Mouse (Mus musculus) midbrain, embryonic 15.5 days (tissue): ENCODE measurements at regions not wholly inside any gene's neighbourhood (a gene's known extent, or its start where the extent isn't known, plus 50 kb on each side); places are given as distances from the start of the nearest gene placed in this dataset.

Experiments used
- ATAC-seq: fragments of 200-750 bp; cut with Nextera tagmentation; replicated peaks from 2 replicates; pipeline ENCODE4 v1.8.0; 2017; ENCODE audit warnings: moderate TSS enrichment
- H3K27ac ChIP-seq: fragments of 300-500 bp; sonication (generic); 2 replicates; pipeline ENCODE4 v1.5.1; 2015; ENCODE audit warnings: mild to moderate bottlenecking, inconsistent platforms
- H3K27me3 ChIP-seq: fragments of 300-500 bp; sonication (generic); replicated peaks from 2 replicates; pipeline ENCODE4 v1.6.1; 2015; ENCODE audit warnings: inconsistent platforms
- H3K36me3 ChIP-seq: fragments of 300-500 bp; sonication (generic); replicated peaks from 2 replicates; pipeline ENCODE4 v1.6.1; 2015; ENCODE audit warnings: inconsistent platforms
- H3K4me1 ChIP-seq: fragments of 300-500 bp; sonication (generic); 2 replicates; pipeline ENCODE4 v1.6.1; 2015; ENCODE audit warnings: inconsistent platforms
- H3K4me2 ChIP-seq: fragments of 300-500 bp; sonication (generic); 2 replicates; pipeline ENCODE4 v1.6.1; 2015; ENCODE audit warnings: inconsistent platforms, mild to moderate bottlenecking, moderate library complexity
- H3K4me3 ChIP-seq: fragments of 300-500 bp; sonication (generic); 2 replicates; pipeline ENCODE4 v1.5.1; 2015; ENCODE audit warnings: mild to moderate bottlenecking, inconsistent platforms
- H3K9ac ChIP-seq: fragments of 300-500 bp; sonication (generic); 2 replicates; pipeline ENCODE4 v1.6.1; 2015; ENCODE audit warnings: mild to moderate bottlenecking, inconsistent platforms
- H3K9me3 ChIP-seq: fragments of 300-500 bp; sonication (generic); 2 replicates; pipeline ENCODE4 v1.6.1; 2016; ENCODE audit warnings: inconsistent platforms
- WGBS: fragments of 180-500 bp; shearing (Covaris S2); methylation state at CpG from one replicate; pipeline ENCODE4 v1.1.7; 2015; ENCODE audit warnings: mixed read lengths; 5-methylcytosine and 5-hydroxymethylcytosine counted together

DNA sequence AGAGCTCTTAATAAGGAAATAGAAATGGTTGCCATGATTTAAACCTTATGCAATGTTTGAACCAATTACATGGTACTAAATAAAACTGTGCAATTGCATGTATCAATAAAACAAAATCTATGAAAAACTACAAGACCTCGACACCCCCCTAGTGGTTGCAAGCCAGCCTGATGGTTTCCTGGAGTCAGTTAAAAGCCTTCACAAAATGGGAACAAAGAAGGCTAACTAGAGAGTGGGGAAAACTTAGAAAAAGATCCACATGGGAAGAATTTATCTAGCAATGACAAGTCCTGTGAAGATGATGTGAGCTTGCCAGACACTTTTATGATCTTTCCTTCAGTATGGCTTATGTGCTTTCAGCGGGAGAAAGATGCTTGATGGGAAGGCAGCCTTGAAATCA, 2926.3 kb upstream of the 5930422O12Rik start:
- Histone ChIP-seq H3K4me1 (no peaks in the 10 kb centered on the region), H3K27me3 (no peaks in the 10 kb centered on the region), H3K4me3 (no peak overlapping the region), H3K36me3 (no peaks in the 10 kb centered on the region), H3K9me3 (no peaks in the 10 kb centered on the region), H3K9ac (no peak overlapping the region), H3K4me2 (no peak overlapping the region), H3K27ac (no peak overlapping the region)
- 78% methylated on average over 2 of the region's 2 CpGs for WGBS
- ATAC-seq, result no peak

DNA sequence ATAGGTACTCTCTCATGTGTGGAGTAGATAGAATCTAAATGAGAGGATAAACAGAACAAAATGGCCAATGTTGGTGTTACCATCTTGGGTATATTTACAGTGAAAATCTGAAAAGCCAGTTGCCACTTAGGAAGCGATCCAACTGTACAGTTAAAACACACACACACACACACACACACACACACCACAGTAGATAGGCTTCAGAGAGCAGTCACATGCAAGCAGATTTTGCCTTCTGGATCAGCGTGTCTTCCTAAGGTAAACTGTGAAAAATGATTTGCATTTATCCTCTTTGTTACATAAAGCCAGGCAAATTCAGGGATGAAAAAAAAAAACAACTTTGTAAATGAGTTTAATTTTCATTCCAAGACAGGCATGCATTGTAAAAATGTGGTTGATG, 2917.2 kb upstream of the 5930422O12Rik start:
- Histone ChIP-seq H3K27ac (no peak overlapping the region), H3K9me3 (no peaks in the 10 kb centered on the region), H3K36me3 (no peaks in the 10 kb centered on the region), H3K4me3 (no peak overlapping the region), H3K4me2 (no peak overlapping the region), H3K27me3 (no peaks in the 10 kb centered on the region), H3K9ac (no peak overlapping the region), H3K4me1 (0 out of 2 replicates have a peak, but pooled peaks cover 2% of the 10 kb centered on the region)
- no peak for ATAC-seq
- WGBS, result 86% methylated on average over 2 of the region's 2 CpGs

DNA sequence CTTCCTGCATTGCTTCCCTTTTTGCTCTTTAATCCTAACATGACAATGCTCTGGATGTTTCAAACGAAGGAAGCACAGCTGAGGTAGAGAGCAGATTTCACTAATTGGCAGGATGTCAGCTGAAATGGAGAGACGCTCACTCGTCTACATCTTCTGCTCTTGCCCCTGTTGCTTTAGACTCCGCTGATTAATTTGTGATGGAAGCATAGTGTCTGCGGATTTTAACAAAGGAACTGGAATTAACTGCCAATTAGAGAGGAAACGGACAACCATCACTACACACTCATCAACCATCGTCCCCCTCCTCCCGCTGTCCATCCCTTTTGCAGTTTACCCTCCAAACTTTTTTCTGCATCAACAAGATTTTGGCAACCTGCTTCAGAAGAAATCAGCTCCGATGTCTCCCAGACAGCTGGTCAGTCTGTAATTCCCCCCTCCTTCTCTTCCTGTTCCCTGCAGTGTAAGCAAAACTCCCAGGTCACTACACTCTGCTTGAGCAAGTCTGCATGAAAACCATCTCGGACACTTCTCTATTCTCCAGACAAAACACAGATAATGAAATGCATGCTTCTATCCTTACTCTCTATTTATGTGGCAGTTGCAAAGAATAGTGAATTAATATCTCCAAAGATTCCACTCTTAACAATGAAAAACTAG, 2905.6 kb upstream of the 5930422O12Rik start:
- no peak for ATAC-seq
- Histone ChIP-seq H3K4me3 (no peak overlapping the region), H3K4me2 (0 out of 2 replicates have a peak overlapping the region, but pooled peaks have one; percentile 8), H3K4me1 (peaks cover 7% of the 10 kb centered on the region; the same call in 1 of the 2 replicates), H3K27ac (0 out of 2 replicates have a peak overlapping the region, but pooled peaks have one; percentile 2), H3K27me3 (no peaks in the 10 kb centered on the region), H3K9me3 (no peaks in the 10 kb centered on the region), H3K9ac (no peak overlapping the region), H3K36me3 (no peaks in the 10 kb centered on the region)
- 32% methylated on average over 10 of the region's 10 CpGs for WGBS

DNA sequence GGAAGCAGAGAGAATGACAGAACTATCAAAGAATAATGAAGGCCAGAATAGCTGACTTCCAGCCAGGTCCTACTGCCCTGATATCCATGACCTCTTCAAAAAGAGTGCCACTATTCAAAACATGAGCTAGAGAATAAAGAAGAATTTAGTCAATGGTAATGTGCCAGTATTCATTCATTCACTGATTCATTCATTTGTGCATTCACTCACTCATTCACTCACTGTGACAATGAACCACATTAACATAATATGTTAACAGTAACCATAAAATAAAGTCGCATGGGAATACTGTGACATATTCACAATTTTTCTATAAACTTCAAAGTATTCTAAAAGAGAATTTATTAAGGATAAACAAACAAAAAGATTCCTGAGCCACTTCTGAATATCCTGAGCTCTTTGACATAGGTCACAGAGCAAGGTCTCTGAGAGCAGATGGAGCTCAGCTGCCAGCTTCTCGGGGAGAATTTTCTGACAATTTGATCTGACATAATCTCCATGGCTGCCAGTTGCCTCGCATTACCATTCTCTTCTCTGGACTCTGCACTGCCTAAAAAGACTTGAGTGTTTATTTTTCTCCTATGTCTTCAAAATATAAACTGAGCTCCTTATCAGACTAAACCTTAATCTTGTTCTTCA, 2895.5 kb upstream of the 5930422O12Rik start:
- H3K27ac ChIP-seq, result no peak overlapping the region

DNA sequence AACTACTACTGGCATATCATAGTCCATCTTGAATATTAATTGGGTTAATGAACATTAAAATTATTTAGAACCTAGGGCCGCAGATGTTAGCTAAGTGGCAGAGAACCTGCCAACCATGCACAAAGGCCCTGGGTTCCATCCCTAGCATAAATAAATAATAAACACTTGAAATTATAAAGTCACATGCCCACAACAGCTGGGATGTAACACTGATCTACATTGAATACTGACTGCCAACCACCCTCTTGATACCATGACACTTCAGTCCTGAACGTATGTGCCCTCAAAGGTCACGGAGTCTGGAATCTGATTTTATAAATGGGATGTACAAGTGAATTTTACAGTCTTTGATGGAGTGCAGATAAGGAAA, 2895.0 kb upstream of the 5930422O12Rik start:
- H3K9me3 ChIP-seq, result no peaks in the 10 kb centered on the region
- no peak overlapping the region for H3K4me3 ChIP-seq
- no peak overlapping the region for H3K4me2 ChIP-seq
- no peaks in the 10 kb centered on the region for H3K36me3 ChIP-seq
- H3K27ac ChIP-seq, result no peak overlapping the region
- H3K27me3 ChIP-seq, result no peaks in the 10 kb centered on the region
- H3K4me1 ChIP-seq, result 0 out of 2 replicates have a peak, but pooled peaks cover 4% of the 10 kb centered on the region
- peak; percentile 87 for ATAC-seq
- 45% methylated on average over 3 of the region's 3 CpGs for WGBS
- no peak overlapping the region for H3K9ac ChIP-seq

More for the DNA sequence above, 2895.5 kb upstream of the 5930422O12Rik start:
- Histone ChIP-seq H3K4me1 (0 out of 2 replicates have a peak, but pooled peaks cover 4% of the 10 kb centered on the region), H3K4me2 (no peak overlapping the region), H3K9ac (no peak overlapping the region), H3K27me3 (no peaks in the 10 kb centered on the region), H3K36me3 (no peaks in the 10 kb centered on the region), H3K4me3 (no peak overlapping the region), H3K9me3 (no peaks in the 10 kb centered on the region)
- peak; percentile 87 for ATAC-seq
- 23% methylated on average over 3 of the region's 3 CpGs for WGBS

DNA sequence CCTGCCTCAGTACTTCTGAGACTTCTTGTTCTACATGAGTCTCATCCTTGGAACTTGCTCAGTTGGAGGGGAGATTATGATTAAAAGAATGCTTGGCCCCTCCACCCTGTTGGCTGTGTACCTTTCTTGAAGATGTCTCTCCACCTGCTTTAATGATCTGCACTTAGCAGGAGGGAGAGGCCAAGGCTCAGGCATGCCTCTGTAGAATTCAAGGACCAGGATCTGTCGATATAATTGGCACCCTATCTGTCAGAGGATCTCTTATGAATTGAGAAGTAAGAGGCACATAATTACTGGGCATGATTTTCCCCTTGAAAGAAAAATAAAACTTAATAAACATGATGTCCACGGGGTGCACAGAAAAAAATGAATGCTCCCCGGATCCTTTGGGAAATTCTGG, 2893.1 kb upstream of the 5930422O12Rik start:
- Histone ChIP-seq H3K27ac (no peak overlapping the region), H3K4me2 (no peak overlapping the region), H3K9me3 (no peaks in the 10 kb centered on the region), H3K36me3 (no peaks in the 10 kb centered on the region), H3K4me3 (no peak overlapping the region), H3K9ac (no peak overlapping the region), H3K4me1 (0 out of 2 replicates have a peak, but pooled peaks cover 4% of the 10 kb centered on the region), H3K27me3 (no peaks in the 10 kb centered on the region)
- peak; percentile 52; the same call in 1 of the 2 replicates for ATAC-seq
- WGBS, result 63% methylated on average over 3 of the region's 3 CpGs

DNA sequence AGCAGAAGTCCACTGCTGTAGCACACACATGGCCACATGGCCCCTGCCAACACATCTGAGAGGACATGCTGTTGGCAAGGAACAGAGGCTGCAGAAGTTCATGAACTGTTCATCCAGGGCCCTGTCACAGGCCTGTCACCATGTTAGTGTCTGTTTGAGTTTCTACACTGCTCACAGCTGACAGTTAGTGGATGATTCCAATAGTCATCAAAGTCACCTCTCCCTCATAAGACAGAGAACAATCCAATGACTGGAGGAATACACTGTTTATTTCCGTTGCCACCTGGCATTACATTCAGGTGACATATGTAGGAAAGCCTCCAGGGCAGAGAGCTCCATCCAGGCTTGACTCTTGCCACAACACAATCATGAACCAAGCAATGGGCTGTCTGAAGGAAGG, 2886.3 kb upstream of the 5930422O12Rik start:
- Histone ChIP-seq H3K27ac (no peak overlapping the region), H3K27me3 (no peaks in the 10 kb centered on the region), H3K36me3 (no peaks in the 10 kb centered on the region), H3K9ac (no peak overlapping the region), H3K4me3 (no peak overlapping the region), H3K4me2 (no peak overlapping the region), H3K9me3 (no peaks in the 10 kb centered on the region), H3K4me1 (no peaks in the 10 kb centered on the region)
- WGBS, result 78% methylated on average over 1 of the region's 1 CpGs
- no peak for ATAC-seq

DNA sequence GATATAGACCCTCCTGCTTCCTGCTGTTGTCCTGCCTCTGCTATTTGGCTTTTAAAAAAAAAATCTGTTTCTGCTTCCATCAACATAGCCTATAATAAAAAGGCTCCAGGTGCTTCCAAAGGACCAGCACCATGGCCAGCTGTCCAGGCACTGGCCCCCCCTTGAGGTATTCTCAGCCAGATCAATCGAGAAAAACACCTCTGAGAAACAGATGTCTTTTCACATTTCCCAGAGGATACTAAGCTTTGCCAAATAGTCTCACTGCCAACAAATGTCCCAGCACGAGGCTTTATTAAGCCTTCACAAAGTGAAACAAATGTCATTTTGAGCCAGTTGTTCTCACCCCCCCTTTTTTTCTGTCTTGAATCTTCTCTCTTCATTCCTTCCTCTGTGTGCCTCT, 2880.7 kb upstream of the 5930422O12Rik start:
- Histone ChIP-seq H3K4me1 (peaks cover 6% of the 10 kb centered on the region; the same call in 1 of the 2 replicates), H3K9me3 (no peaks in the 10 kb centered on the region), H3K36me3 (no peaks in the 10 kb centered on the region), H3K9ac (no peak overlapping the region), H3K4me3 (no peak overlapping the region), H3K27me3 (no peaks in the 10 kb centered on the region), H3K4me2 (no peak overlapping the region), H3K27ac (no peak overlapping the region)
- WGBS, result 12% methylated on average over 2 of the region's 2 CpGs
- no peak for ATAC-seq

DNA sequence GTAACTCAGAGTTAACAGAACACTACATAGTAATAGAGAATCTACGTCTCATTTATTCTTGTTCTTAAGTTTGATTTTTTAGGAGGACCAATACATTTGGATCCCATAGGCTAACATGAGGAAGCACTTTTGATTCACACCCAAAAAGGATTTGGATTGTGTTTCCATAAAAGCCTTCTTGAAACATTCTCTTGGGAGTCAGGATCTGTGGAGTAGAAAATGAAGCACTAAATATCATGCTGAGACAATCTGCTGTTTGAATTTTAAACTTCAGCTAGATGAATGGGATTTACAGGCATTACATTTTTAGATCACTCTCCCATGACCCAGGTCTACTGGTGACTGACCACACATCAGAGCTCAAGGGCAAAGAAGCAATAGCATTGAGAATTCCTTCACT, 2877.5 kb upstream of the 5930422O12Rik start:
- Histone ChIP-seq H3K9ac (no peak overlapping the region), H3K4me3 (no peak overlapping the region), H3K27me3 (no peaks in the 10 kb centered on the region), H3K4me1 (peaks cover 6% of the 10 kb centered on the region; the same call in 1 of the 2 replicates), H3K27ac (no peak overlapping the region), H3K4me2 (no peak overlapping the region), H3K9me3 (no peaks in the 10 kb centered on the region), H3K36me3 (no peaks in the 10 kb centered on the region)
- no peak for ATAC-seq
- WGBS, result 45% methylated on average over 1 of the region's 1 CpGs

DNA sequence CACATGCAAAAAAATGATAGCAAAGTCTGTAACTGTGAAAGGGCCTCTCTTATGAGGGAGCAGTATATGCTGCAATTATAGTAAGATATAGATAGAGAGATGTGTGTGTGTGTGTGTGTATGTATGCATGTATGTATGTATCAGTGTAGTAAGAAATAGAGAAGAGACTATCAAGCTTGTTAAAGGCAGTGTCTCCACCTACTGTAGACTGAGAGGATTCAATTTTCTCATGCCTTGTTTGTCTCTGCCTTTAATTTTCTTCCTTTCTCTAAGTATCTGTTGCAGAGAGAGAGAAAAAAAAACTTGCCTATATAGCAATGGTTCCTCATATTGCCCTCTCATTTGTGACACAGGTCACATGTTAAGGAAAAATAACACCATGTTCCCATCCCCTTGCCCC, 2871.1 kb upstream of the 5930422O12Rik start:
- Histone ChIP-seq H3K9me3 (no peaks in the 10 kb centered on the region), H3K27me3 (no peaks in the 10 kb centered on the region), H3K4me2 (no peak overlapping the region), H3K27ac (no peak overlapping the region), H3K36me3 (no peaks in the 10 kb centered on the region), H3K4me3 (no peak overlapping the region), H3K4me1 (no peaks in the 10 kb centered on the region), H3K9ac (no peak overlapping the region)
- no peak for ATAC-seq

DNA sequence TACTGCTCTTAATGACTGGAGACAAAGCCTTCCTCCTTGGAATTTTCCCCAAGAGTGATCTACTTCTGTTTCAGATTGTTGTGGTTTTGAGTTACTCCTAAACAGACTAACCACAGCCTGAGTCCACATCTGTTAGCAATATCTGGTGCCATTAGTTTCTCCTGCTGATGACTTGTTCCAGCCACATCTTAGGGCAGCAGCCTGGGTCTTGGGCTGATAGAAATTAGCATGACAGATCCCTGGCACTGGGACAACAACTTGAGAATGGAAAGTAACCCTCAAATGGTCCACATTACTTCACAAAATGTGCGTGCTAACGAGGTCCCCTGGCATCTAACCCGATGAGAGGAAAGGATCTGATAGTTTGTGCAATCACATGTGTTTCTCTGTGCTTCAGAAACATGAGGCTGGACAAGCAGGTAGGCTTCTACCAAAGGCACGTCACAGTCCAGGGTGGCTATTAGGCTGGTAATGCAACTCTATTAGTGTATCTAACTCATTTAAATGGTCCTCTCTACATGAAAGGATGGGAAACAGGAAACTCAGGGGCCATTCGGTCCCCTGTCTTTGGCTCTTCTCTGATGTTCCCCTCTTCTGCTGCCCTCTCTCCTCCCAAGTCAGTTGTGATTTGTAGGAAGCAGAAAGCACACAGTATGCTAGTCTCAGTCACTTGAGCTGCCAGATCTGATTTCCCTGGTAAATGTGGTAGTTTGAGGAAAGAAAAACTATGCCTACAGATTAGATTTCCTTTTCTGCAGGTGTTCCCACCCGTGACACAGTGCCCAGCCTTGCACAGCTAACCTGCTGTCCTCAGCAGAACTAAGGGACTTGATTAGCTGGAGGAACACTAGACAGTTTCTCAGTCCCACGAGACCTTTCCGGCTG, 2866.9 kb upstream of the 5930422O12Rik start:
- 76% methylated on average over 8 of the region's 8 CpGs for WGBS

DNA sequence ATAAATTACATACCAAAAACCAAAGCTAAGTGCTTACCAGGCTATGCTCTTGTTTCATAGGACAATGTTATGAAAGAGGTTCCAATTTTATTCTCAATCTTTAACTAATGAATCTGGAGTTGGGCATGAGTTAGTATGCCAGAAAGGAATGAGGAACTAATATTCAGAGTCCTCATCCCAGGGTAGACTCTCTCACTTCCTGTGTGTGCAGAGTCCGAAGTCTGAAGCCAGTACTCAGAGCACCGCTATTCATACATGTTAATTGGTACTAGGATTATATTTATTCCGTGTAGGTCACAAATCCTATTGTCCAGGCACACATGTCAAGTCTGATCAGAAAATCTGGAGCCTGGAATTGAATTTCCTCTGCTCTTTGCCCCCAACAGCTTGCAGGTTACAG, 2858.7 kb upstream of the 5930422O12Rik start:
- no peaks in the 10 kb centered on the region for H3K4me1 ChIP-seq
- H3K9ac ChIP-seq, result no peak overlapping the region
- no peaks in the 10 kb centered on the region for H3K36me3 ChIP-seq
- H3K27me3 ChIP-seq, result no peaks in the 10 kb centered on the region
- H3K27ac ChIP-seq, result no peak overlapping the region
- no peak for ATAC-seq
- no peak overlapping the region for H3K4me2 ChIP-seq
- WGBS, result 72% methylated on average over 3 of the region's 3 CpGs
- H3K4me3 ChIP-seq, result no peak overlapping the region
- no peaks in the 10 kb centered on the region for H3K9me3 ChIP-seq

More for the DNA sequence above, 2866.9 kb upstream of the 5930422O12Rik start:
- Histone ChIP-seq H3K4me2 (no peak overlapping the region), H3K4me1 (no peaks in the 10 kb centered on the region), H3K36me3 (no peaks in the 10 kb centered on the region), H3K9me3 (no peaks in the 10 kb centered on the region), H3K9ac (no peak overlapping the region), H3K27ac (no peak overlapping the region), H3K27me3 (no peaks in the 10 kb centered on the region), H3K4me3 (no peak overlapping the region)
- ATAC-seq, result no peak
